Mouse (Mus musculus) neutrophil, adult 83 days (primary cell): ENCODE results near the gene Pex11b. TPM values are rescaled to one million over a fixed set of nuclear protein-coding genes. Genes with fewer than 3 reads are reported as not detected.

ENCODE experiments used
- total RNA-seq, 2 experiments: library from RNA; stranded (reverse); gene quantifications; one replicate each; pipeline ENCODE4 v1.2.4; 2023

Pex11b gene
- 10 to 100 TPM; 12.7 to 14.2 TPM for total RNA-seq

GRCm38 (mm10) chr3:96634928-96635879 lies at the start of gene Pex11b, which contains the start of gene Gm42957:
TSS of gene Pex11b (plus strand) at chr3:96635376.
TSS of gene Gm42957 (plus strand) at chr3:96635474.

GRCm38 (mm10) chr3:96593790-96594560 lies 41.2 kb upstream of the Pex11b start, which contains the start of gene Polr3gl:
TSS of gene Polr3gl (minus strand) at chr3:96594181.

GRCm38 (mm10) chr3:96596228-96596707 lies 38.9 kb upstream of the Pex11b start, which contains the start of gene Ankrd34a:
TSS of gene Ankrd34a (plus strand) at chr3:96596636.

GRCm38 (mm10) chr3:96600639-96601250 lies 34.4 kb upstream of the Pex11b start, which contains the start of gene Lix1l:
TSS of gene Lix1l (plus strand) at chr3:96601149.

GRCm38 (mm10) chr3:96629729-96630600 lies 5.2 kb upstream of the Pex11b start, which contains the start of gene Rbm8a:
TSS of gene Rbm8a (plus strand) at chr3:96629933.

GRCm38 (mm10) chr3:96645018-96645649 lies 10.0 kb downstream of the Pex11b start, which contains the start of gene Itga10:
TSS of gene Itga10 (plus strand) at chr3:96645584.

GRCm38 (mm10) chr3:96669727-96670468 lies 34.7 kb downstream of the Pex11b start, which contains the start of gene Ankrd35:
TSS of gene Ankrd35 (plus strand) at chr3:96670131.

Other genes starting within 250 kb of the Pex11b start
- not detected for gene BC107364, start 183.1 kb upstream of the Pex11b start, total RNA-seq
- gene Hfe2, start 110.2 kb upstream of the Pex11b start, total RNA-seq = not detected
- gene Txnip, start 77.4 kb upstream of the Pex11b start, total RNA-seq = 100 to 1,000 TPM; 373 to 405 TPM
- gene Gm16253, start 58.4 kb upstream of the Pex11b start, total RNA-seq = not detected
- 10 to 100 TPM; 14.2 to 18.0 TPM for gene Polr3gl, start 41.2 kb upstream of the Pex11b start, total RNA-seq
- not detected for gene Ankrd34a, start 38.7 kb upstream of the Pex11b start, total RNA-seq
- under 1 TPM; 0.68 to 0.73 TPM for gene Lix1l, start 34.2 kb upstream of the Pex11b start, total RNA-seq
- gene Rbm8a, start 5.4 kb upstream of the Pex11b start, total RNA-seq = 10 to 100 TPM; 49.4 to 49.5 TPM
- gene Gm42957, start 98 bp downstream of the Pex11b start, total RNA-seq = not detected
- gene Itga10, start 10.2 kb downstream of the Pex11b start, total RNA-seq = 1 to 10 TPM in 1 of 2 experiments, under 1 TPM in 1; 0.79 to 1.4 TPM
- not detected for gene Ankrd35, start 34.8 kb downstream of the Pex11b start, total RNA-seq
- 10 to 100 TPM; 38.3 to 43.9 TPM for gene Pias3, start 61.0 kb downstream of the Pex11b start, total RNA-seq
- gene Nudt17, start 73.2 kb downstream of the Pex11b start, total RNA-seq = 1 to 10 TPM; 1.1 TPM
- 10 to 100 TPM; 38.8 to 41.8 TPM for gene Polr3c, start 92.3 kb downstream of the Pex11b start, total RNA-seq
- gene Rnf115, start 92.3 kb downstream of the Pex11b start, total RNA-seq = 10 to 100 TPM; 62.1 to 65.0 TPM
- gene Pdzk1, start 193.9 kb downstream of the Pex11b start, total RNA-seq = not detected
- not detected for gene Cd160, start 194.0 kb downstream of the Pex11b start, total RNA-seq